Mouse (Mus musculus): ENCODE results near the gene Abl2.

- TF ChIP-seq CTCF (IDR thresholded peaks at IDR 0.05) (no peak), POLR2A (IDR thresholded peaks at IDR 0.05; ENCODE audit: insufficient read depth, low read depth, low read length) (no peak)
These were observed 93.7 kb downstream of the Abl2 start for GRCm38 (mm10) chr1:156652189-156652822.

All from heart, adult 2 months (tissue).